Mouse (Mus musculus): Measurements from ENCODE around the gene Id3.

The Id3 gene

GRCm38 (mm10) chr4:136179456-136179855 is 36.2 kb downstream of the Id3 start:
- DNase-seq, result no peak

GRCm38 (mm10) chr4:136179998-136180397 is 36.7 kb downstream of the Id3 start:
- peak; percentile 99 for DNase-seq

DNA sequence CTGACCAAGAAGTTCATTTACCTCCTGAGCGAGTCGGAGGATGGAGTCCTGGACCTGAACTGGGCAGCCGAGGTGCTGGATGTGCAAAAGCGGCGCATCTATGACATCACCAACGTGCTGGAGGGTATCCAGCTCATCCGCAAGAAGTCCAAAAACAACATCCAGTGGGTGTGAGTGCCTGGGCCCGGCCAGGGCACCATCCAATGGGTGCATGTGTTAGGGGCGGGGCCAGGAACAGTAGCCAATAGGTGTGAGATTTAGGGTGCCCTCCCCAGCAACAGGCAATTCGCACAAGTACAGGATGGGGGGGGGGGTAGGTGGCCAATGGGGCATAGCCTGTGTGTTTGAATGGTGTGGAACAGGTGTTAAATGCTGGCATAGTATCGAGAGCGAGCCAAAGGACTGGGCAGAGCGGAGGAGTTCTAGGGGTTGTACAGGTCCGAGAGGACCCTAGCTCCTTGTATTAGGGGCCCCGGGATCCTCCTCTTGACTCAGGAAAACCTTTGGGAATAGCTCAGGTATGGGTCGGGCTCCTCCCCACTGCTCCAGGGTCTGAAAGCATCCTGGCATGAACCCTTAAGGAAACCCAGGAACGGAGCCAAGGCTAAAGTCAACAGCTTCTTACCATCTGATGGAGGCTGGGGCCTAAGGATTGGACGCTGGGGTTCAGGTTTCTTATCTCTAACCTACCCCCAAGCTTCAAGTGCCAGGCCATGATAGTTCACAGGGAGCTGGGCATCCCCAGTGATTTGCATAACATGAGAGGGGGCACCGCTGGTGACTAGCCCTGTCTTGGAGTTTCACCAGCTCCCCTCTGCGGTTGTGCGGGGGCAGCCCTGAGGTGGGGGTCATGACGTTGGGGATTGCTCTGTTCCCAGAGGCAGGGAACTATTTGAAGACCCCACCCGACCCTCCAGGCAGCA is 37.4 kb downstream of the Id3 start:
- DNase-seq, result peak; percentile 90

DNA sequence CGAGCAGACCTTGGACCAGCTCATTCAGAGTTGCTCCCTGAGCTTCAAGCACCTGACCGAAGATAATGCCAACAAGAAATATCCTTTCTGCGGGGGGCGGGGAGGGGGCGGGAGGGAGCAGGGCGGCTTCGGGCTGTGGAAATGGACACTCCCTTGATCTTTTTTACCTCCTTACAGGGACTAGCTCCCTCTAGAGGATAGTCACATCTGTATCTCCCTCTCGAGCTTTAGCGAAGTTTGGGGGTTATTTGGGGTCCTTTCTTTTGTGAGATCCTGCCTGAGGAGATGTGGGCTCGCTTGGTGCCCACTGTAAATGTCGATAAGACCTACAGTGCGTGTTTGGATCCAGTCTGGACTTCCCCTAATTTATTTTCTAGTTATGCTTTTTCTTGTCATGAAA is 38.1 kb downstream of the Id3 start:
- no peak for DNase-seq

DNA sequence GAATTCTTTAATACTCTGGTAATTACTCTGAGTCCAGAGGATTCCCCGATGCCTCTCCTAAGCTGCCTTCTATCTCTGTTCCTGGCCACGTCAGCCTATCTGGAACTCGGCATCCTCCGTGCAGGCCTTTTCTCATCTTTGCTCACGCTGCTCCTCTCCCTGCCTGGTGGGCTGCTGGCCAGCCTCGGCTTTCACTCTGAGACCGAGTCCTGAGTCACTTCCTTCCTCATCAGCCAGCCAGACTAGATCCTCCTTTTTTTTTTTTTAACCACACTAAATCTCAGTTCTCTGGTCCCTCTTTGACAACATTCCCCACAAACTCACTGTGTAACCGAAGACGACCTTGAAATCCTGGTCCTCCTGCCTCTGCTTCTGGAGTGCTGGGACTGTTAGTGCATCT is 42.1 kb downstream of the Id3 start:
- no peak for DNase-seq

DNA sequence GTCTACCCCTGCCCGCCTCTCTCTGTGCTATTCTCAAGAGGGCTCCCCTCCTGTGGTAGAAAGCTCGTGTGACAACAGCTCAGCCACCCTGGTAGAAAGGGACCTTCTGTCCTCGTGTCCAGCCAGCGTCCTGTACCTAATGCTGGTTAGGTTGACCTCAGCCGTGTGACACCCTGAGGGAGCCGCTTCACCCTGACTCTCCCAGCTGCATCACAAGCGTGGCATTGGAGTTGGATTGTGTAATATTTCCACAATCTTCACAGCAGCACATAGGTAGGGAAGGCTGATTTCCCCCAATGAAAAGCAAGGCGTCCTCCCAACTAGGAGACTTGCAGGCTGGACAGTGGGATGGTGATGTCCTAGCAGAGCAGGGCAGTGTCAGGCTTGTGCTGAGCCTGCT is 43.0 kb downstream of the Id3 start:
- no peak for DNase-seq

- no peak for DNase-seq
Observed at GRCm38 (mm10) chr4:136186739-136187472, 43.6 kb downstream of the Id3 start.

DNA sequence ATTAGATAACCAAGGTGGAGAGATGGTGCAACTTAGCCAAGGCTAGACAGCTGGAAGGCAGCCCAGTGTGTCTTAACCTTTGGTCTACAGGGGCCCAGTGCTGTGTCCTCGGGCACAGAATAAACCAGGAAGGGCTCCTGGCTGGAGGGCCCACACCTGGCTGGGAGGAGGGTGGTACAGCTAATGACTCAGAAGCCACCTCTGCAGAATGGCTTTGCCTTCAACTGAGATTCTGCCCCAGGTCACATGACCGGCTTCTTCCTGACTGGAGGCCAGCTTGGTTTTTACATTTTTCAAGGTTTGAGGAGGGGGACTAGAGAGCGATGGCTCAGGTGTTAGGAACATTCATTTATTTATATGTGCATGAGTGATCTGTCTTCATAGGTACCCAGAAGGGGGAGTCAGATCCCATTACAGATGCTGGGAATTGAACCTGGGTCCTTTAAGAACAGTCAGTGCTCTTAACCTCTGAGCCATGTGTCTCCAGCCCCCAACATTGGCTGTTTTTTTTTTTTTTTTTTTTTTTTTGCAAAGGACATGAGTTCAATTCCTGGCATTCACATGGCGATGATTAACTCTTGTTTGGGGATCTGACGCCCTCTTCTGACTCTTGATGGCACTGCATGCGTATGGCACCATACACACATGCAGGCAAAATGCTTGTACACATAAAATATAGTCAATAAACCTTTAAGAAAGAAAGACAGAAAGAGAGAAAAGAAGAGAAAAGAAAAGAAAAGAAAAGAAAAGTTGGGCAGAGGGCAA is 45.9 kb downstream of the Id3 start:
- peak; percentile 55 for DNase-seq

GRCm38 (mm10) chr4:136189912-136190311 is 46.6 kb downstream of the Id3 start:
- DNase-seq, result peak; percentile 62

GRCm38 (mm10) chr4:136193571-136193970 is 50.3 kb downstream of the Id3 start:
- no peak for DNase-seq

DNA sequence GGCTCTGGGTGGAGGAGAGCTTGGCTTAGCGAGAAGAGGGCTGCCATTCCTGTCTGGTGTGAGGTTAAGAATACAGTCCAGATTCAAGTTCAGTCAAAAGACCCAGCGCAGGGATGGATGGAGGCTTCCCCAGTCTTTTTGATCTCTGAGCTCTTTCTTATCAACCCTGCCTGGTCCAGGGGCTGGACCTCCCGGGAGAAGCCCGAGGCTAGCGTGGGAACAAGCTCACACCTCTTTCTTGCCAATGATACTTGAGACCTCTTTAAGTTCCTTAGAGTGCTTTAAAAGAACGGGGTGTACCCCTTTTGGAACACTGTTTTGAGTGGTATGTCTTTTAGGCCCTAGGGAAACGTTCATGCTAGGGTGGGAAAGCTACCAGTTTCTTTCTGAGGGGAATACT is 51.7 kb downstream of the Id3 start:
- DNase-seq, result no peak
